Mouse (Mus musculus) midbrain, embryonic 12.5 days (tissue): ENCODE measurements around the gene Cabp2. TPM values are rescaled to one million over a fixed set of nuclear protein-coding genes. Genes with fewer than 3 reads are reported as not detected.
"Not testable (repeated sequence)": the region's sequence is repeated elsewhere in the genome, so short reads cannot be mapped to it uniquely, and the experiment has no call there.

Experiments
- ATAC-seq: fragments of 200-750 bp; cut with Nextera tagmentation; 2 replicates; pipeline ENCODE4 v1.8.0; 2017; ENCODE audit warnings: low read depth, moderate TSS enrichment, moderate library complexity; ENCODE audit not compliant: low FRiP score
- H3K27ac ChIP-seq: fragments of 300-500 bp; sonication (generic); replicated peaks from 2 replicates; pipeline ENCODE4 v1.5.1; 2016; ENCODE audit warnings: mild to moderate bottlenecking
- H3K27me3 ChIP-seq: fragments of 300-500 bp; sonication (generic); 2 replicates; pipeline ENCODE4 v1.6.1; 2016; ENCODE audit warnings: mild to moderate bottlenecking
- H3K36me3 ChIP-seq: fragments of 300-500 bp; sonication (generic); 2 replicates; pipeline ENCODE4 v1.6.1; 2016
- H3K4me1 ChIP-seq: fragments of 300-500 bp; sonication (generic); 2 replicates; pipeline ENCODE4 v1.6.1; 2016
- H3K4me2 ChIP-seq: fragments of 300-500 bp; sonication (generic); replicated peaks from 2 replicates; pipeline ENCODE4 v1.6.1; 2016; ENCODE audit warnings: mild to moderate bottlenecking, moderate library complexity
- H3K4me3 ChIP-seq: fragments of 300-500 bp; sonication (generic); 2 replicates; pipeline ENCODE4 v1.5.1; 2016; ENCODE audit warnings: mild to moderate bottlenecking
- H3K9ac ChIP-seq: fragments of 300-500 bp; sonication (generic); replicated peaks from 2 replicates; pipeline ENCODE4 v1.6.1; 2016; ENCODE audit warnings: mild to moderate bottlenecking, moderate library complexity
- H3K9me3 ChIP-seq: fragments of 300-500 bp; sonication (generic); 2 replicates; pipeline ENCODE4 v1.6.1; 2016; ENCODE audit warnings: mild to moderate bottlenecking
- WGBS: fragments of 180-500 bp; shearing (Covaris S2); methylation state at CpG from one replicate; pipeline ENCODE4 v1.1.7; 2016; 5-methylcytosine and 5-hydroxymethylcytosine counted together
- polyA plus RNA-seq: library from polyadenylated mRNA; unstranded; fragments of >200 nt; fragmentation: Nextera tagmentation; extraction: Ambion mirVana; gene quantifications from 2 replicates; pipeline ENCODE4 v1.2.1, GENCODE M21; 2016

The Cabp2 gene
- polyA plus RNA-seq, 1 experiment from 2014 or later, result not detected

DNA sequence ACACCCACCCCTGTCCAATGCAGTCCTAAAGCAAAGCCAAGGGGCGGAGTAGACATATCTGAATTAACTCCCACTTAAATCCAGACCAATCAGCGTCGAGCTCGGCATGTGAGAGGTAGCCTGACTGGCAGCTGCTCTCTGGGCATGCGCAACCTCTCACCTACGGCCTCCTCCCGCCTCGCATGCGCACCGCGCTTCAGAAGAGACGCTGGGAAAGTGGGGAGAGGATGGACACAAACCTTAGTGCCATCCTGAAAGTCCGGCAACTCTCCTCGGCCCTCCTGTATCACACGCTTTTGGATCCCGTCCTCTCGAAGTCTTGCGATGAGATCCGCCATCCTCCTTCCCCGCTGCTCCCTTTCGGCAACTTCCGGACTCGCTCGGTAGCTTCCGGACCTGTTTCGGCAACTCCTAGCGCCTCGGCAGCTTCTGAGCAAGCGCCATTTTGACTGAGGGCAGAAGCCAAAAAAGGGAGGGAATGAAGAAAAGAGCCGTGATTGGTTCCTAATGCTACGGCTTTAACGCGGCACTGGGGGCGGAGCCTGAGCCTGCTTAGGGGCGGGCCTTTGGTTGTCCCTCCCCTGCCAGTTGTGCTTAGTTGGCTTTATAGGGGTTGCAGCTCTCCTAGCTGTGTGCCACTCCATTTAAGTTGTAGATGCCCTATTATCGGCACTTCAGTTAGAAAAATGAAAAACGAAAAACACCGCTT, 39.9 kb downstream of the Cabp2 start:
- H3K4me1 ChIP-seq, result peaks cover 12% of the 10 kb centered on the region
- H3K27ac ChIP-seq, result peak overlapping the region; percentile 73
- H3K4me2 ChIP-seq, result peak overlapping the region; percentile 44
- 2% methylated on average over 38 of the region's 38 CpGs for WGBS
- peak overlapping the region; percentile 45 for H3K9ac ChIP-seq
- H3K36me3 ChIP-seq, result peaks cover 15% of the 10 kb centered on the region
- H3K4me3 ChIP-seq, result peak overlapping the region; percentile 41
- peaks cover 6% of the 10 kb centered on the region for H3K27me3 ChIP-seq
- ATAC-seq, result peak; percentile 74
- no peaks in the 10 kb centered on the region for H3K9me3 ChIP-seq

DNA sequence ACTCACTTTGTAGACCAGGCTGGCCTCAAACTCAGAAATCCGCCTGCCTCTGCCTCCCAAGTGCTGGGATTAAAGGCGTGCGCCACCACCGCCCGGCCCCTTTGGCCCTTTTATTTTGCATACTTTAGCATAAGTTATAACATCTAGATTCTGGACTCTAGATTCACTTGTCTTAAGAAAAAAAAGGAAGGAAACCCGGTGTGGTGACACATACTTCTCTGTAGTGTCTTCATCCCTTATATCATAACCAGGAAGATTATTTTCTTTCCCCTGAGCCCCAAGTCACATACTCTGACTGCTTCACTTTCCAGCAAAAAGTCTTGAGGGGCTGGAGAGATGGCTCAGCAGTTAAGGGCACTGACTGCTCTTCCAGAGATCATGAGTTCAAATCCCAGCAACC, 40.5 kb downstream of the Cabp2 start:
- H3K9me3 ChIP-seq, H3K27me3 ChIP-seq, H3K27ac ChIP-seq, H3K4me2 ChIP-seq, H3K9ac ChIP-seq, H3K4me3 ChIP-seq, ATAC-seq: not testable (repeated sequence)
- Histone ChIP-seq H3K36me3 (peaks cover 10% of the 10 kb centered on the region), H3K4me1 (peaks cover 18% of the 10 kb centered on the region)
- WGBS, result 60% methylated on average over 6 of the region's 6 CpGs

GRCm38 (mm10) chr19:4122411-4123370, 41.3 kb downstream of the Cabp2 start:
- Histone ChIP-seq H3K27me3 (peaks cover 6% of the 10 kb centered on the region), H3K36me3 (peaks cover 6% of the 10 kb centered on the region), H3K9ac (no peak overlapping the region), H3K9me3 (no peaks in the 10 kb centered on the region), H3K4me3 (no peak overlapping the region), H3K4me2 (no peak overlapping the region), H3K4me1 (peaks cover 25% of the 10 kb centered on the region), H3K27ac (no peak overlapping the region)
- 87% methylated on average over 7 of the region's 7 CpGs for WGBS
- no peak for ATAC-seq

DNA sequence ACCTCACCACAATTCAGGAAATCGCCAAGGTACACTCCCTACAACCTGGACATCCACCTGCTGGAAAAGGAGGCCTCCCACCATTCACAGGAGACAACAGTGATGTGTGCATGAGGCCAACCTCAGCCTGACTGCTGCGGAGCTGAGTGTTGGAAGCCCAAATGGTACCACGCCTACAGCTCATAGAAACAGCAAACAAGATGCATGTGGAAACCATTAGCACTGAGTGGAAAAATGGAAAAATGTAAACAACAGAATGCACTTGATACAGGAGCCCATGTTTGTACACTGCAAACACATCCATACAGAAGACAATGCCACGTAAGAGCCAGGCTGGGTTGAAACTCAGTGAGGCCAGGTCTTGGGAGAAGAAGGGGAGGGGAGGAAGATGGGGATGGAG, 43.1 kb downstream of the Cabp2 start:
- H3K4me1 ChIP-seq, result peaks cover 25% of the 10 kb centered on the region
- 80% methylated on average over 4 of the region's 4 CpGs for WGBS
- H3K9ac ChIP-seq, result no peak overlapping the region
- H3K4me3 ChIP-seq, result no peak overlapping the region
- H3K36me3 ChIP-seq, result peaks cover 19% of the 10 kb centered on the region
- peaks cover 6% of the 10 kb centered on the region for H3K27me3 ChIP-seq
- no peak overlapping the region for H3K4me2 ChIP-seq
- H3K9me3 ChIP-seq, result no peaks in the 10 kb centered on the region
- H3K27ac ChIP-seq, result no peak overlapping the region
- ATAC-seq, result no peak

GRCm38 (mm10) chr19:4125268-4125667, 43.9 kb downstream of the Cabp2 start:
- WGBS, result 14% methylated on average over 4 of the region's 4 CpGs
- Histone ChIP-seq H3K4me2 (peak overlapping the region; percentile 71), H3K4me3 (peak overlapping the region; percentile 84), H3K36me3 (peaks cover 27% of the 10 kb centered on the region), H3K9ac (peak overlapping the region; percentile 62), H3K4me1 (peaks cover 23% of the 10 kb centered on the region), H3K27ac (peak overlapping the region; percentile 52)
- not testable (repeated sequence) for H3K9me3 ChIP-seq, H3K27me3 ChIP-seq
- ATAC-seq, result peak; percentile 42

- Histone ChIP-seq H3K4me1 (peaks cover 15% of the 10 kb centered on the region), H3K36me3 (peaks cover 29% of the 10 kb centered on the region), H3K4me3 (peak within 1 kb of the TSS; percentile 84), H3K27ac (peak within 1 kb of the TSS; percentile 52), H3K9ac (peak within 1 kb of the TSS; percentile 83), H3K4me2 (peak within 1 kb of the TSS; percentile 71), H3K27me3 (no peaks in the 10 kb centered on the region), H3K9me3 (no peaks in the 10 kb centered on the region)
- under 1% methylated on average over 63 of the region's 64 CpGs for WGBS
- peak; percentile 94 for ATAC-seq
Measured at GRCm38 (mm10) chr19:4125741-4126696, 44.6 kb downstream of the Cabp2 start, which contains the start of gene Aip. Aip (minus strand) TSS chr19:4125858.

- 70% methylated on average over 7 of the region's 7 CpGs for WGBS
- no peak overlapping the region for H3K27ac ChIP-seq
- no peak for ATAC-seq
Measured at GRCm38 (mm10) chr19:4126759-4127495, 45.5 kb downstream of the Cabp2 start.

GRCm38 (mm10) chr19:4129462-4129861, 48.1 kb downstream of the Cabp2 start:
- Histone ChIP-seq H3K9ac (no peak overlapping the region), H3K36me3 (peaks cover 55% of the 10 kb centered on the region), H3K9me3 (no peaks in the 10 kb centered on the region), H3K27ac (no peak overlapping the region), H3K4me2 (no peak overlapping the region), H3K4me1 (peaks cover 15% of the 10 kb centered on the region), H3K4me3 (no peak overlapping the region), H3K27me3 (no peaks in the 10 kb centered on the region)
- 96% methylated on average over 7 of the region's 7 CpGs for WGBS
- ATAC-seq, result no peak

More at GRCm38 (mm10) chr19:4126759-4127495, 45.5 kb downstream of the Cabp2 start:
- Histone ChIP-seq H3K4me3 (peak overlapping the region; percentile 84), H3K27me3 (no peaks in the 10 kb centered on the region), H3K4me1 (peaks cover 15% of the 10 kb centered on the region), H3K4me2 (peak overlapping the region; percentile 71), H3K9ac (peak overlapping the region; percentile 83), H3K36me3 (peaks cover 38% of the 10 kb centered on the region), H3K9me3 (no peaks in the 10 kb centered on the region)

DNA sequence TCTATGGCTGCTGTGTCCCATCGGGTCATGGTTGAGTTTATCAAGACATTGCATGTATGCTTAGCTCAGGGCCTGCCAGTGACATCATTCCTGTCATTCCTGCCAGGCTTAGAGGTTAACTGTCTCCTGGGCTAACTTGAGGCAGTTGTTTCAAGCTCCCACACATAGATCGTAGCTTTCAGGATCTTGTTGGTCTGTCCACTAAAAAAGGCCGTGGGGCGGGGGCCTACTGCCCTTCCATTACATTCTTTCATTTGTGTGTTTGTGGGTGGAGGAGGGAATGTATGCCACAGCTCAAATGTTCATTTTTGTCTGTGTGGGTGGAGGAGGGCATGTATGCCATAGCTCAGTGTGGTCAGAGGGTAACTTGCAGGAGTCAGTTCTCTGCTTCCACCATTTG, 48.7 kb downstream of the Cabp2 start:
- no peak overlapping the region for H3K9ac ChIP-seq
- peaks cover 15% of the 10 kb centered on the region for H3K4me1 ChIP-seq
- no peak overlapping the region for H3K4me3 ChIP-seq
- no peak for ATAC-seq
- no peaks in the 10 kb centered on the region for H3K9me3 ChIP-seq
- H3K36me3 ChIP-seq, result peaks cover 55% of the 10 kb centered on the region
- no peak overlapping the region for H3K4me2 ChIP-seq
- 93% methylated on average over 4 of the region's 4 CpGs for WGBS
- H3K27ac ChIP-seq, result no peak overlapping the region
- no peaks in the 10 kb centered on the region for H3K27me3 ChIP-seq

DNA sequence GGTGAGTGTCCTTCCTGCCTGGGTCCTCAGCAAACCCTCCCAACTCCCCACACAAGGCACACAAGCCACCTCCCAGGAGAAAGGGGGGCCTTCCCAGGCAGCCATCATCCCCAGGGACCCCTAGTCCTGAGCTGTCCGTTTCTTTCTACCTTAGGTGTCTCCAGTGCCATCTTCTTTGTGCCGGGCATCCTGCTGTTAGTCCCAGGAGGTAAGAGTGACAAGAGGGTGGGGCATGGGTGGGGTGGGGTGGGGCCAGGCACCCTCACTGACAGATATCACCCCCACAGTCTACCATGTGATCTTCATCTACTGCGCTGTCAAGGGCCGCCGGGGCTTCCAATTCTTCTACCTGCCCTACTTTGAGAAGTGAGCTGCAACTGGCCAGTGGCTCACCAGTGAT, 49.7 kb downstream of the Cabp2 start:
- ATAC-seq, result no peak
- peaks cover 55% of the 10 kb centered on the region for H3K36me3 ChIP-seq
- H3K27me3 ChIP-seq, result no peaks in the 10 kb centered on the region
- H3K27ac ChIP-seq, result no peak overlapping the region
- H3K9ac ChIP-seq, result no peak overlapping the region
- H3K9me3 ChIP-seq, result no peaks in the 10 kb centered on the region
- 94% methylated on average over 5 of the region's 5 CpGs for WGBS
- H3K4me3 ChIP-seq, result no peak overlapping the region
- no peak overlapping the region for H3K4me2 ChIP-seq
- H3K4me1 ChIP-seq, result peaks cover 13% of the 10 kb centered on the region

- H3K9me3 ChIP-seq, result no peaks in the 10 kb centered on the region
- H3K36me3 ChIP-seq, result peaks cover 55% of the 10 kb centered on the region
Measured at GRCm38 (mm10) chr19:4131768-4132167, 50.4 kb downstream of the Cabp2 start.

More at GRCm38 (mm10) chr19:4131768-4132167, 50.4 kb downstream of the Cabp2 start:
- no peak for ATAC-seq
- WGBS, result 85% methylated on average over 2 of the region's 2 CpGs
- H3K4me3 ChIP-seq, result no peak overlapping the region
- no peak overlapping the region for H3K9ac ChIP-seq
- H3K27me3 ChIP-seq, result no peaks in the 10 kb centered on the region
- peaks cover 8% of the 10 kb centered on the region for H3K4me1 ChIP-seq
- H3K27ac ChIP-seq, result no peak overlapping the region
- H3K4me2 ChIP-seq, result no peak overlapping the region
